Comparison of ENCODE assay signal across 8 mouse cellular contexts in genomic region chr13:55486029-55486794, GRCm38 (mm10). TPM values are rescaled to one million over a fixed set of nuclear protein-coding genes. Genes with fewer than 3 reads are reported as not detected.
A peak's percentile ranks its signal among the peaks of the same experiment; 100 is the strongest.
DNase-seq lines count a peak whose midpoint lies in the region; ATAC-seq and TF ChIP-seq lines count a peak whose summit lies in the region.

No protein-coding gene starts in this region.

- peak; percentile 64 to 79 for DNase-seq in cerebellum, postnatal 14 days
- DNase-seq in cerebellum, adult 11-12 months = no peak
- peak; percentile 70 for DNase-seq in testis, postnatal 10 days (ENCODE audit: low spot score)
- no peak for DNase-seq in testis, postnatal 14 days (ENCODE audit: low spot score)
- no peak for DNase-seq in thymus, adult 2 months
- no peak for DNase-seq in thymus, postnatal 4 days

- H3K4me3 ChIP-seq in intestine, embryonic 16.5 days (ENCODE audit: low read length) = peak overlapping the region; percentile 84
- peak overlapping the region; percentile 99 for H3K4me3 ChIP-seq in neural tube, embryonic 14.5 days (ENCODE audit: low read depth, low read length)
- no peak overlapping the region for H3K4me3 ChIP-seq in thymus, adult 2 months (ENCODE audit: control insufficient read depth, insufficient read depth, low read length)

- peak overlapping the region; percentile 92 for H3K9ac ChIP-seq in intestine, embryonic 16.5 days (ENCODE audit: low read depth, low read length)
- H3K9ac ChIP-seq in neural tube, embryonic 14.5 days (replicated peaks; ENCODE audit: low read depth, low read length) = peak overlapping the region; percentile 100

- peaks cover 41% of the 10 kb centered on the region for H3K4me1 ChIP-seq in intestine, embryonic 16.5 days (ENCODE audit: control insufficient read depth, insufficient read depth, low read length)
- peaks cover 42% of the 10 kb centered on the region for H3K4me1 ChIP-seq in neural tube, embryonic 14.5 days (ENCODE audit: control insufficient read depth, insufficient read depth, low read length)
- peaks cover 19% of the 10 kb centered on the region for H3K4me1 ChIP-seq in thymus, adult 2 months (replicated peaks; ENCODE audit: control insufficient read depth, insufficient read depth, low read length)

- no peaks in the 10 kb centered on the region for H3K27me3 ChIP-seq in intestine, embryonic 16.5 days (replicated peaks; ENCODE audit: control insufficient read depth, insufficient read depth, low read length)
- peaks cover 2% of the 10 kb centered on the region; the same call in 1 of the 2 replicates for H3K27me3 ChIP-seq in neural tube, embryonic 14.5 days (ENCODE audit: control insufficient read depth, insufficient read depth, low read length)
- H3K27me3 ChIP-seq in thymus, adult 2 months (ENCODE audit: control insufficient read depth, insufficient read depth, low read length) = peaks cover 16% of the 10 kb centered on the region

- TF ChIP-seq CTCF in thymus, adult 2 months (IDR thresholded peaks at IDR 0.05; ENCODE audit: borderline replicate concordance, control insufficient read depth, extremely low read depth, insufficient read depth, low read length, poor library complexity) = no peak

- WGBS in intestine, embryonic 16.5 days = 44% methylated on average over 14 of the region's 14 CpGs
- 16% methylated on average over 14 of the region's 14 CpGs for WGBS in neural tube, embryonic 14.5 days
- WGBS in thymus, adult 2 months = 78% methylated on average over 14 of the region's 14 CpGs

- H3K4me2 ChIP-seq in intestine, embryonic 16.5 days (ENCODE audit: low read depth, low read length) = peak overlapping the region; percentile 96
- peak overlapping the region; percentile 97 for H3K4me2 ChIP-seq in neural tube, embryonic 14.5 days (ENCODE audit: low read depth, low read length)

- H3K36me3 ChIP-seq in intestine, embryonic 16.5 days (ENCODE audit: control insufficient read depth, insufficient read depth, low read length) = no peaks in the 10 kb centered on the region
- H3K36me3 ChIP-seq in neural tube, embryonic 14.5 days (ENCODE audit: control insufficient read depth, insufficient read depth, low read length) = peaks cover 17% of the 10 kb centered on the region
- H3K36me3 ChIP-seq in thymus, adult 2 months (ENCODE audit: control insufficient read depth, insufficient read depth, low read length) = no peaks in the 10 kb centered on the region

- ATAC-seq in intestine, embryonic 16.5 days = no peak
- no peak for ATAC-seq in neural tube, embryonic 14.5 days (ENCODE audit: low read depth)

- H3K9me3 ChIP-seq in intestine, embryonic 16.5 days (ENCODE audit: control insufficient read depth, low read length) = no peaks in the 10 kb centered on the region
- no peaks in the 10 kb centered on the region for H3K9me3 ChIP-seq in neural tube, embryonic 14.5 days (ENCODE audit: control insufficient read depth, low read length)

- no peak overlapping the region for H3K27ac ChIP-seq in intestine, embryonic 16.5 days (ENCODE audit: low read length)
- H3K27ac ChIP-seq in neural tube, embryonic 14.5 days (ENCODE audit: low read depth, low read length) = peak overlapping the region; percentile 99
- H3K27ac ChIP-seq in thymus, adult 2 months (ENCODE audit: control insufficient read depth, insufficient read depth, low read length) = no peak overlapping the region

- no peak for TF ChIP-seq POLR2A in thymus, adult 2 months (IDR thresholded peaks at IDR 0.05; ENCODE audit: control insufficient read depth, extremely low read depth, insufficient read depth, low read length, poor library complexity)

RNA-seq across cellular contexts. Expression of gene Dbn1, which starts 1.7 kb away (rescaled TPM):
- polyA plus RNA-seq in intestine, embryonic 16.5 days (2015; fragmentation: Nextera tagmentation; extraction: Ambion mirVana) = 88.4 and 91.2 TPM in 2 replicates
- polyA plus RNA-seq in neural tube, embryonic 14.5 days (2014; fragmentation: Nextera tagmentation; extraction: Ambion mirVana) = 376 and 450 TPM in 2 replicates
- polyA plus RNA-seq in thymus, adult 2 months (2012; rRNA removed) = 7.8 and 9.8 TPM in 2 replicates

RNA-seq across cellular contexts. Expression of gene Prr7, which starts 22.1 kb away (rescaled TPM):
- 0.10 and 0.18 TPM in 2 replicates for polyA plus RNA-seq in intestine, embryonic 16.5 days (2015; fragmentation: Nextera tagmentation; extraction: Ambion mirVana)
- polyA plus RNA-seq in neural tube, embryonic 14.5 days (2014; fragmentation: Nextera tagmentation; extraction: Ambion mirVana) = 5.8 and 6.7 TPM in 2 replicates
- 33.8 and 52.2 TPM in 2 replicates for polyA plus RNA-seq in thymus, adult 2 months (2012; rRNA removed)

RNA-seq across cellular contexts. Expression of gene Pdlim7, which starts 27.3 kb away (rescaled TPM):
- polyA plus RNA-seq in intestine, embryonic 16.5 days (2015; fragmentation: Nextera tagmentation; extraction: Ambion mirVana) = 189 and 200 TPM in 2 replicates
- polyA plus RNA-seq in neural tube, embryonic 14.5 days (2014; fragmentation: Nextera tagmentation; extraction: Ambion mirVana) = 142 and 163 TPM in 2 replicates
- polyA plus RNA-seq in thymus, adult 2 months (2012; rRNA removed) = 25.6 and 29.5 TPM in 2 replicates

RNA-seq across cellular contexts. Expression of gene Grk6, which starts 41.3 kb away (rescaled TPM):
- 13.6 and 16.2 TPM in 2 replicates for polyA plus RNA-seq in intestine, embryonic 16.5 days (2015; fragmentation: Nextera tagmentation; extraction: Ambion mirVana)
- 39.0 and 42.1 TPM in 2 replicates for polyA plus RNA-seq in neural tube, embryonic 14.5 days (2014; fragmentation: Nextera tagmentation; extraction: Ambion mirVana)
- polyA plus RNA-seq in thymus, adult 2 months (2012; rRNA removed) = 228 and 238 TPM in 2 replicates

RNA-seq across cellular contexts. Expression of gene Dok3, which starts 42.9 kb away (rescaled TPM):
- 2.7 and 3.0 TPM in 2 replicates for polyA plus RNA-seq in intestine, embryonic 16.5 days (2015; fragmentation: Nextera tagmentation; extraction: Ambion mirVana)
- 4.2 and 4.6 TPM in 2 replicates for polyA plus RNA-seq in neural tube, embryonic 14.5 days (2014; fragmentation: Nextera tagmentation; extraction: Ambion mirVana)
- polyA plus RNA-seq in thymus, adult 2 months (2012; rRNA removed) = 18.2 and 21.9 TPM in 2 replicates

Comparison
In these comparisons a context has a peak if more than half of its experiments do, and no peak if none do; other contexts are left out.
1. DNase-seq: peak in cerebellum, postnatal 14 days (2 of 2) and testis, postnatal 10 days (single experiment); none in cerebellum, adult 11-12 months (single experiment), testis, postnatal 14 days (single experiment), thymus, adult 2 months (single experiment) and thymus, postnatal 4 days (single experiment).